Mouse (Mus musculus): ENCODE measurements at regions not wholly inside any gene's neighbourhood (a gene's known extent, or its start where the extent isn't known, plus 50 kb on each side); places are given as distances from the start of the nearest gene placed in this dataset.

DNA sequence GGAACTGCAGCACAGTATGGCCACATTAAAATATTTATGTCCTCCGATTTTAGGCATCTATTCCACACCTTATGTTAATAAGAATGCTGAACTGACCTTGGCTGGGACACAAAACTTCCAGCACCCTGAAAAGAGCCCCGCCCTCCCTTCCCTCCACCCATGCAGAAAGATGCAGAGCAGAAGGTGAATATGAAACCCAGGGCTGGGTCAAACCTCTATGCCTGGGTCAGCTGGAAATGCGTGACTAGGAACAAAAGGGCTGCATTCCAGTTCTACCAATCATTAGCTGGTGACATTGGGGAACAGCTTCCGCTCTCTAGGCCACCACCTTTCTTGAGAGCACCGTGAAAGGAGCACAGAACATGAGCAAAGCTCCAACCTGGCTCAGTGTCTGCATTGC is 114.9 kb upstream of the Slc24a5 start:
- TF ChIP-seq POLR2A (IDR thresholded peaks at IDR 0.05; ENCODE audit: borderline replicate concordance, extremely low read depth, insufficient read depth, insufficient read length, poor library complexity, severe bottlenecking) (no peak), CTCF (IDR thresholded peaks at IDR 0.05; ENCODE audit: borderline replicate concordance, extremely low read depth, insufficient read depth, insufficient read length) (no peak)

Data from brain, embryonic 14.5 days (tissue).